Mouse (Mus musculus) lung, postnatal 0 days (tissue): ENCODE results near the gene Cfap61. TPM values are rescaled to one million over a fixed set of nuclear protein-coding genes. Genes with fewer than 3 reads are reported as not detected.
A peak's percentile ranks its signal among the peaks of the same experiment; 100 is the strongest.

Source experiments
- ATAC-seq: fragments of 200-750 bp; cut with Nextera tagmentation; 2 replicates; pipeline ENCODE4 v1.8.0; 2017; ENCODE audit warnings: moderate library complexity
- DNase-seq: peaks from one replicate; pipeline ENCODE4 v3.0.0-alpha.2; 2016; ENCODE audit warnings: low spot score
- H3K27ac ChIP-seq: fragments of 300-500 bp; sonication (generic); 2 replicates; pipeline ENCODE4 v1.5.1; 2014; ENCODE audit warnings: antibody characterized with exemption, mild to moderate bottlenecking, low read length, mixed read lengths
- H3K27me3 ChIP-seq: fragments of 300-500 bp; sonication (generic); replicated peaks from 2 replicates; pipeline ENCODE4 v1.6.1; 2014; ENCODE audit warnings: low read length, mixed read lengths; ENCODE audit not compliant: insufficient read depth
- H3K36me3 ChIP-seq: fragments of 300-500 bp; sonication (generic); 2 replicates; pipeline ENCODE4 v1.6.1; 2014; ENCODE audit warnings: low read length, mixed read lengths; ENCODE audit not compliant: insufficient read depth
- H3K4me1 ChIP-seq: fragments of 300-500 bp; sonication (generic); 2 replicates; pipeline ENCODE4 v1.6.1; 2014; ENCODE audit warnings: antibody characterized with exemption, low read depth, low read length, mixed read lengths; ENCODE audit not compliant: insufficient read depth
- H3K4me2 ChIP-seq: fragments of 300-500 bp; sonication (generic); replicated peaks from 2 replicates; pipeline ENCODE4 v1.6.1; 2014; ENCODE audit warnings: low read depth, mild to moderate bottlenecking, low read length, moderate library complexity, mixed read lengths
- H3K4me3 ChIP-seq: fragments of 300-500 bp; sonication (generic); 2 replicates; pipeline ENCODE4 v1.5.1; 2014; ENCODE audit warnings: low read depth, low read length
- H3K9ac ChIP-seq: fragments of 300-500 bp; sonication (generic); replicated peaks from 2 replicates; pipeline ENCODE4 v1.6.1; 2014; ENCODE audit warnings: low read depth, mild to moderate bottlenecking
- H3K9me3 ChIP-seq: fragments of 300-500 bp; sonication (generic); 2 replicates; pipeline ENCODE4 v1.6.1; 2016; ENCODE audit warnings: low read length, mixed read lengths
- CTCF ChIP-seq: IDR thresholded peaks from 2 replicates; pipeline ENCODE4 v1.5.1; 2016; ENCODE audit warnings: antibody characterized with exemption, mild to moderate bottlenecking
- EP300 ChIP-seq: IDR thresholded peaks from 2 replicates; pipeline ENCODE4 v1.6.1; 2016; ENCODE audit warnings: antibody characterized with exemption, mild to moderate bottlenecking, control low read depth
- WGBS: fragments of 180-500 bp; shearing (Covaris S2); extraction: QIAGEN DNeasy Blood & Tissue Kit; methylation state at CpG from one replicate; pipeline ENCODE4 v1.1.7; 2014; 5-methylcytosine and 5-hydroxymethylcytosine counted together
- polyA plus RNA-seq: library from polyadenylated mRNA; unstranded; fragments of >200 nt; fragmentation: Nextera tagmentation; extraction: Ambion mirVana; gene quantifications from 2 replicates; pipeline ENCODE4 v1.2.1, GENCODE M21; 2015

Gene Cfap61
- polyA plus RNA-seq, 1 experiment from 2014 or later = 4.9 TPM

- Histone ChIP-seq H3K9ac (no peak overlapping the region), H3K27me3 (no peaks in the 10 kb centered on the region), H3K4me2 (no peak overlapping the region), H3K4me1 (no peaks in the 10 kb centered on the region), H3K36me3 (no peaks in the 10 kb centered on the region), H3K27ac (no peak overlapping the region), H3K9me3 (no peaks in the 10 kb centered on the region), H3K4me3 (no peak overlapping the region)
- no peak for TF ChIP-seq CTCF
- TF ChIP-seq EP300 = no peak
- 37% methylated on average over 3 of the region's 3 CpGs for WGBS
- peak; percentile 57 for DNase-seq
- no peak; the same call in 1 of the 2 replicates for ATAC-seq
Observed at GRCm38 (mm10) chr2:146257037-146257436, 322.5 kb downstream of the Cfap61 start.

- Histone ChIP-seq H3K36me3 (no peaks in the 10 kb centered on the region), H3K9me3 (no peaks in the 10 kb centered on the region), H3K27me3 (no peaks in the 10 kb centered on the region), H3K9ac (no peak overlapping the region), H3K27ac (no peak overlapping the region), H3K4me2 (no peak overlapping the region), H3K4me3 (no peak overlapping the region), H3K4me1 (no peaks in the 10 kb centered on the region)
- TF ChIP-seq CTCF (no peak), EP300 (no peak)
- no peak for ATAC-seq
- DNase-seq = no peak
- WGBS = 76% methylated on average over 3 of the region's 3 CpGs
Observed at GRCm38 (mm10) chr2:146257609-146258008, 323.0 kb downstream of the Cfap61 start.

- Histone ChIP-seq H3K27me3 (no peaks in the 10 kb centered on the region), H3K36me3 (no peaks in the 10 kb centered on the region), H3K4me1 (no peaks in the 10 kb centered on the region), H3K4me2 (no peak overlapping the region), H3K27ac (no peak overlapping the region), H3K9ac (no peak overlapping the region), H3K9me3 (no peaks in the 10 kb centered on the region), H3K4me3 (no peak overlapping the region)
- ATAC-seq (no peak), DNase-seq (no peak)
- TF ChIP-seq EP300 (no peak), CTCF (no peak)
- WGBS = 47% methylated on average over 10 of the region's 10 CpGs
Observed at GRCm38 (mm10) chr2:146258736-146259469, 324.3 kb downstream of the Cfap61 start.

- DNase-seq (no peak), ATAC-seq (no peak)
- H3K9me3 ChIP-seq = no peaks in the 10 kb centered on the region
- no peaks in the 10 kb centered on the region for H3K4me1 ChIP-seq
- WGBS = 67% methylated on average over 18 of the region's 18 CpGs
- no peak overlapping the region for H3K27ac ChIP-seq
- no peaks in the 10 kb centered on the region for H3K27me3 ChIP-seq
- no peaks in the 10 kb centered on the region for H3K36me3 ChIP-seq
- no peak overlapping the region for H3K4me3 ChIP-seq
- no peak overlapping the region for H3K9ac ChIP-seq
- TF ChIP-seq EP300 (no peak), CTCF (no peak)
- no peak overlapping the region for H3K4me2 ChIP-seq
Observed at GRCm38 (mm10) chr2:146259787-146260560, 325.4 kb downstream of the Cfap61 start.

GRCm38 (mm10) chr2:146261146-146261545, 326.6 kb downstream of the Cfap61 start:
- H3K4me3 ChIP-seq = no peak overlapping the region
- DNase-seq (no peak), ATAC-seq (no peak)
- H3K4me2 ChIP-seq = no peak overlapping the region
- no peaks in the 10 kb centered on the region for H3K36me3 ChIP-seq
- H3K9ac ChIP-seq = no peak overlapping the region
- TF ChIP-seq CTCF = no peak
- no peak for TF ChIP-seq EP300
- no peaks in the 10 kb centered on the region for H3K9me3 ChIP-seq
- no peaks in the 10 kb centered on the region for H3K4me1 ChIP-seq
- no peak overlapping the region for H3K27ac ChIP-seq
- 90% methylated on average over 4 of the region's 4 CpGs for WGBS
- H3K27me3 ChIP-seq = no peaks in the 10 kb centered on the region

- Histone ChIP-seq H3K4me2 (no peak overlapping the region), H3K9ac (no peak overlapping the region), H3K9me3 (no peaks in the 10 kb centered on the region), H3K27ac (no peak overlapping the region), H3K36me3 (no peaks in the 10 kb centered on the region), H3K4me3 (no peak overlapping the region), H3K4me1 (no peaks in the 10 kb centered on the region), H3K27me3 (no peaks in the 10 kb centered on the region)
- TF ChIP-seq CTCF (no peak), EP300 (no peak)
- no peak for DNase-seq
- WGBS = 54% methylated on average over 10 of the region's 10 CpGs
- no peak for ATAC-seq
Observed at GRCm38 (mm10) chr2:146262215-146262614, 327.6 kb downstream of the Cfap61 start.
